Mouse (Mus musculus) cerebellum, postnatal 25 days (tissue): ENCODE measurements at regions not wholly inside any gene's neighbourhood (a gene's known extent, or its start where the extent isn't known, plus 50 kb on each side); places are given as distances from the start of the nearest gene placed in this dataset.

Experiments used
- DNase-seq, 2 experiments: peaks; one replicate each; pipeline ENCODE4 v3.0.0; 2021; ENCODE audit warnings: mixed read lengths in 2 of 2

- DNase-seq = no peak
These were observed 572.6 kb upstream of the Robo2 start for GRCm38 (mm10) chr16:74984207-74984606.

- no peak for DNase-seq
These were observed 554.5 kb upstream of the Robo2 start for GRCm38 (mm10) chr16:74966099-74966498.

DNA sequence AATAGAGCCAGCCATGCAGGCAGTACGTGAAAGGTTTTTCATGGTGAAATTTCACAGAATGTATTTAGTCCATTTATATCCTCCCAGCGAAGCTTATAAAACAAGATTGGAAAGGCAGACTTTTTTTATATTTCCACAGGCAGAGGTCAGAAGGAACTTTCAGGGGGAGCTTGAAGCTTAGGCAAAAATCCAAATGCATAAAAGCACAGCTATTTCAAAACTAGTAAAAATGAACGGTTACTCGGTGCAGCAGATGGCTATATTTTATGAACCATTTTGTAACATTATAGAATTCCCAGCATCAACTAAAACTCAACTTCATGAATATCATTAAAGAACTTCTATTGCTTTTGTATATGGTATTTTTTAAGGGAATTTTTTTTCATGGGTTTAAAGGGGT, 518.1 kb upstream of the Robo2 start:
- no peak for DNase-seq

DNA sequence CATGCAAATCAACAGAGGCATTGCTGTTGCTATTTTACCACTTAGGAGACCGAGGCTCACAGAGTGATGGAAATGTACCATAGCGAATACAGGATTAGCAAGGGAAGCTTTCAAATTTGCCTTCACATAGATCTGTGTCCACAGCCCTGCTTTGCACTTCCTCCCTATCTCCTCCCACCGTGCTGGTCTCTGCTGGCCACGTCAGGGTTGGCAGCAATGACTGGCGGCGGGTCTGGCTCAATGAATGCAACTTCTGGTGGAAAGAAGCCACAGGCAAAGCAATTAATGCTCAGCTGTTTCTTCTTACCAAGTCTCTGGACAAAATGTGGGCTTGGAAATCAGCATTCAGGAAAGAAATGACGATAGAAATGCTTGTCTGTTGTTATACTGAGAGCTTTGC, 489.2 kb upstream of the Robo2 start:
- peak; percentile 17 to 46 for DNase-seq

- DNase-seq = no peak
These were observed 476.1 kb upstream of the Robo2 start for GRCm38 (mm10) chr16:74887724-74888123.

- no peak for DNase-seq
These were observed 467.0 kb upstream of the Robo2 start for GRCm38 (mm10) chr16:74878603-74879002.

GRCm38 (mm10) chr16:74873756-74874155, 462.1 kb upstream of the Robo2 start:
- no peak for DNase-seq

GRCm38 (mm10) chr16:74857752-74858151, 446.1 kb upstream of the Robo2 start:
- DNase-seq = no peak

DNA sequence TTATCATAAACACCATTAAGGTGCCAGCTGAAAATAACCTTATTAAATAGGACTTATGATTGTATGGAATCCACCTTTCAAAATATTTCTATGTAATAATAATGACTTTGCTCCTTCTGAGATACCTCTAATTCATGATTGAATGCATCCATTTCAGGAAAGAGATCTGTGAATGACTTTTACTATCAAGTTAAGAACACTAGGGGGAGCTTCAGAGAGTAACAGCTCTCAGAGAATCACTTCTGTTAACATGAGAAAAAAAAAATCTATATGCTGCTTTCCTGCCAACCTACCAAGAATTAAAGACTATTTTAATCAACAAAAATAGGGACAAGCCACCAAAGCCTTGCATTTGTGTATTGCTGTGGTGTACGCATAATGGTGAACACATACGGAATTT, 428.4 kb upstream of the Robo2 start:
- DNase-seq = no peak

DNA sequence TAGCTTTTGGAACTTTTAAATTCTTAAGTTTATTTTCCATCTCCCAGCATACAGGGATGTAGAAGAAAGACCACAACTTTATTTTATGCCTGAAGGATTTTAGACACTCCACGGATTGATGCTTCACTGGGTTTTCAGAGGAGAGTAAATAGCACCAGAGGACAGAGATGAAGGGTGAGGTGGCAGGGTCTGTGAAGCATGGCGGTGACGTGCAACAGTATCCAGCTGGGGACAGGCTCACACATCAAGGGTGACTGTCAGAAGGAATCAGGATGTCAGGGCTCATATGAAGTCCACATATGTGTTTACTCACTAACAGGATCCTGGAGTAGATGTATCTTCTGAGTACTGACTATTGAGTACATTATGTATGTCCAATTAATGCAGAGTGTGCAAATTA, 402.8 kb upstream of the Robo2 start:
- no peak for DNase-seq

- DNase-seq = no peak
These were observed 397.7 kb upstream of the Robo2 start for GRCm38 (mm10) chr16:74809154-74809825.

GRCm38 (mm10) chr16:74806775-74807174, 395.1 kb upstream of the Robo2 start:
- DNase-seq = no peak

DNA sequence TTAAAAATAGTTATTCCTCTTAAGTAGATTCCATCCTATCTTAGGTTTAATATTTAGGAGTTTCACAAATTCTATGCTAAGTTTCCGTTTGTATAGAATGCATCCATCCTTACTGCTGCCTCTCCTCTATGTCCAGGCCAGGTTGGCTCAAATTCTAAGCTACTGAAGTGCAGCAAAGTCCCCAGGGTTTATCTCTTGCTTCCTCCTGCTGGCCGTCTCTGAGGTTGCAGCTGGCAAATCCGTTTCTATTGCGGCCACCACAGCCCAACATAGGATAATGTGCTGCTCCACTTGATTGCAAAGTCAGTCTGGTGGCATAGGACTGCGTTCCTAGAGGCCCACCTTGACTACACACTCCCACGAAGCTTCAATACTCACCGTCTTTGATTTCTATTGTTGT, 389.7 kb upstream of the Robo2 start:
- peak in 1 of 2 experiments; percentile 14 for DNase-seq

DNA sequence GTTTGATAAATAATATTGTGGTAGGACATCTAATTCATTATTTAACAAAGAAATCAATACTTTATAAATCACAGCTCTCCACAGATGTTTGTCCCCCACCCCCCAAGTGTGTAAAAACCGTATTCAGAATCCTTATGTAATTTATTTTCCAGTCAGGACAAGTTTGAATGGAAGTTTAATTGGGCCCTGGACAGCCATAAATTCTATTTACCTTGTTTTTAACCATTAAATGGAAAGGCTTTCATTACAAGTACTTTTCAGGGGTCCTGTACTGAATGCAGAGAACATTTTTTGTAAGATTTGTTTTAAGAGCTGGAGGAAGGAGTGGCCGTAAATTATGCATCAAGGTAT, 384.7 kb upstream of the Robo2 start:
- no peak for DNase-seq

DNA sequence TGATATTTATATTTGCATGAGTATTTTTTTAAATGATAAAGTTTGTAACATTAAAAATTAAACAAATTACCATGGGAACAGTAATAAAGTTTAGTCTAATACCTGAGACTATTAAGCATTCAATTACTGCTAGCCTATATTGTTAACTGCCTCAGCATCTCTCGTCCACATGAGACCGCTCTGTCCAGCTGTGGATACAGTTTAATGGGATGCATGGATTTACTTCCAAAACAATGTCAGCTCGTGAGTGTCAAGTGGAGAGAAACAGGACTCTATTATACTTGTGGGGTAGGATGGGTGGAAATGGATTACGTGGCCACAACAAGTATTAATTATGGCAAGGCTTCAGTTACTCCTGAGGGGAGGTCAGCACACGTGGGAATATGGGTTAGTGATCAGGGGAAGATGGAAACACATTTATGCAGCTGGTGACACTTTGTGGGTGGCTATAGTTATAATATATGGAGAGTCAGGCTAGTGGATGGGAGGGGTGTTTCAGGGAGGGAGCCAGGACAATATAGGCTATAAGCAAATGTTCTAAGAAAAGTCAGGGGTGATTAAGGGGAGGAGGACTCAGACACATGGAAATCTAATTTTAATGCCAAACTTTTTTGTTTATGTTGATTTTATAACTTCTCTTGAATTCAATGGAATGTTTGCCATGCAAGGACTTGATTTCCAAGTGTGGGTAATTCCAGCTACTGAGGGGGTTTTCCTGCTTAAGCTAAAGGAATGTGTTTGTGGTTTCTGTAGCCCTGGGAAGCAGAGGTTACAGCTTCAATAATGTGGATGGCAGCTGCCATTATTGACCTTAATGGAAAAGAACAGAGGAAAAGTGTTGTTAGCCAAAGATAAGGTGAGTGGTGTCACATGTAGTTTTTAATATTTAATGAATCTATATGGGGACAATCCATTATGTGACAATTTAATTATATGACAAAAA, 384.0 kb upstream of the Robo2 start:
- DNase-seq = no peak

DNA sequence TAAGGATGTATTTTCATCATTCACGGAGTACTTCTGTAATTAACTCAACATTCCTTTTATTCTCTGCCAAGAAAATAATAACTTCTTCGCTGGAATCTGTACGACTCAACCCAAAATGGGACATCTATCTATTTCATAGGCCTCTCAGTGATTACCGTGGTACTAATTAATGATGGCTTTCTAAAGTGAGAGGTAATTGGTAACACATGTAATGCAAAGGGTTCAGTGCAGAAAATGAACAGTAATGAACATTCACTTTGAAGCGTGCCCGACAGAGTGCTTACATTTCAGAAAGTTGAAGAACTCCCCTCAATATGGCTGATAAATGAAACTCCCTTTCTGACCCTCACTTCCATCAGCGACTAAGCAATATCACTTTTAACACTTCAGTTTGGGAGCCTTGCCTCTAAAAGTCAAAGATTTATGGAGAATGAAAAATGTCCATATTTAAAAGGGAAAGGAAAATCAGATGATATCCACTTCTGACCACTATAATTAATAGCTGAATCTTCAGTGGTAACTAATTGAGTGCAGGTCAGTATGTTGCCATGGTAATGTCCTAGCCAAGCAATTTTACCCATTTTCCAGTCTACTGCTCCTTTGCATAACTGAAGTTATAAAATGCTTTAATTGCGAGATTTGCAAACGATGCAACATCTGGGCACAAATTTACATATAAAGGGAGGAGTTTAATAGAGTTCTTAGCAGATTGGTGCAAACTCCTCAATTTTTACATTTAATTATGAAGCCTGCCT, 373.9 kb upstream of the Robo2 start:
- no peak for DNase-seq

- DNase-seq = no peak
These were observed 368.8 kb upstream of the Robo2 start for GRCm38 (mm10) chr16:74780388-74780787.

GRCm38 (mm10) chr16:74768264-74768663, 356.6 kb upstream of the Robo2 start:
- DNase-seq = no peak

DNA sequence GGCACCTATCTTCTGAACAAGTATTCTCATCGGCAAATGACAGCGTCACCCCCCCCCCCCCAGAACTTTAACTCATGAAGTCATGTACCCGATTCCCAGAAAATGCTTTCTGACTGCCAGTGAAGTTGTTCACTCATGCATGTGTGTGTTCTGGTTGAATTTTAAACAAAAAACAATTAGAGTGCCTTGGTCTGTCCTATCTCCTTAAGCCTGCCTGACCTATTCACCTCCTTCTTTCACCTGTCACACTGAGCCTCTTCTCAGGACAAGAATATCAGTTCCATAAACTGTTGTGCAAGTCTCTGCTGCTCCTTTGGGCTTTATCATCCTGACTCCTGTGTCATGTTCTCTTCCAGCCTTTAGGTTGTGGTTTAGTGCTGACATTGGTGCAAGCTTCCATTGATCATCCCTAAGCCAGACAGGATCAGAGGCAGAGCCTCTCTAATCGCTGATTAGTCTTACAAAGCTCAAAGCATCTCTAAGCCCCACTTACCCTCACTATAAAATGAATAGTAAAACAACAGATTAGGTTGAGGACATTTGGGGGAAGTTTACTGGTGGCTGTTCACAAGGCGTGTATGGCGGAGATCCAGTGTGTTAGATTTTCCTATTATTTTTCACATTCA, 345.2 kb upstream of the Robo2 start:
- no peak for DNase-seq

- DNase-seq = no peak
These were observed 339.3 kb upstream of the Robo2 start for GRCm38 (mm10) chr16:74750900-74751299.

GRCm38 (mm10) chr16:74749006-74749405, 337.4 kb upstream of the Robo2 start:
- DNase-seq = no peak

DNA sequence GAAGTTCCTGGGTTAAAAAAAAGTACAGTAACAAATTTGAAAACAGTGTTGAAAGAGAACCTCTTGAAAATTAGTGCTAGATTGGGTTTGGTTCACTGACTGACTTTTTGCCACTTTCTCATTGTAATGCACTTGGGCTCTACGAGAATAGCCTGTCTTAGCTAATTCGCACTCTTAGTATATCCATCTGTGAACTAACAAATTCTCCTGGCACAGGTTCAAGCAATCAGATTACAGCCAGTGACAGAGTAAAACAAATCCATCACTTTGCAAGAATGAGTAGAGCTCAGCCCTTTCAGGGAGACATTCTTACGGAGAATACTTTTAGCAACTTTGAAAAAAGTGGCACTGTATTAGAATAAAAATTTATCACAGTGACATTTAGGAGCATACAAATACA, 331.9 kb upstream of the Robo2 start:
- DNase-seq = no peak
